Mouse (Mus musculus) megakaryocyte, embryonic 14.5 days (primary cell): ENCODE measurements at regions not wholly inside any gene's neighbourhood (a gene's known extent, or its start where the extent isn't known, plus 50 kb on each side); places are given as distances from the start of the nearest gene placed in this dataset.

Experiments
- H3K27me3 ChIP-seq: replicated peaks from 2 replicates; pipeline ENCODE3; 2012; ENCODE audit warnings: inconsistent platforms
- H3K36me3 ChIP-seq: replicated peaks from 2 replicates; pipeline ENCODE3; 2012; ENCODE audit warnings: low read length, inconsistent platforms, mixed read lengths
- H3K4me1 ChIP-seq: 2 replicates; pipeline ENCODE4 v1.6.1; 2012; ENCODE audit warnings: inconsistent platforms
- H3K4me3 ChIP-seq: replicated peaks from 2 replicates; pipeline ENCODE3; 2012; ENCODE audit warnings: moderate library complexity, mild to moderate bottlenecking, inconsistent platforms
- H3K9me3 ChIP-seq: 2 replicates; pipeline ENCODE4 v1.6.1; 2012; ENCODE audit warnings: inconsistent platforms
- FLI1 ChIP-seq: IDR thresholded peaks from 2 replicates; pipeline ENCODE4 v1.6.1; 2012; ENCODE audit warnings: low read length, inconsistent platforms, mixed read lengths
- GATA1 ChIP-seq: IDR thresholded peaks from 3 replicates; pipeline ENCODE4 v1.6.1; 2012; ENCODE audit warnings: mixed read lengths, low read length, inconsistent platforms, borderline replicate concordance

- no peak for TF ChIP-seq FLI1
- no peak for TF ChIP-seq GATA1
- Histone ChIP-seq H3K4me3 (no peak overlapping the region), H3K27me3 (no peaks in the 10 kb centered on the region), H3K4me1 (no peaks in the 10 kb centered on the region), H3K36me3 (no peaks in the 10 kb centered on the region), H3K9me3 (no peaks in the 10 kb centered on the region)
These were observed 53.8 kb downstream of the Ch25h start for GRCm38 (mm10) chr19:34421171-34421570.

- Histone ChIP-seq H3K9me3 (no peaks in the 10 kb centered on the region), H3K36me3 (no peaks in the 10 kb centered on the region), H3K4me3 (no peak overlapping the region), H3K4me1 (no peaks in the 10 kb centered on the region), H3K27me3 (no peaks in the 10 kb centered on the region)
- TF ChIP-seq GATA1: no peak
- TF ChIP-seq FLI1: no peak
These were observed 54.6 kb downstream of the Ch25h start for GRCm38 (mm10) chr19:34420293-34420792.

GRCm38 (mm10) chr19:34407176-34407575 is 67.8 kb downstream of the Ch25h start:
- Histone ChIP-seq H3K4me3 (no peak overlapping the region), H3K9me3 (peaks cover 3% of the 10 kb centered on the region), H3K36me3 (no peaks in the 10 kb centered on the region), H3K27me3 (peaks cover 3% of the 10 kb centered on the region), H3K4me1 (no peaks in the 10 kb centered on the region; the same call in 1 of the 2 replicates)
- TF ChIP-seq GATA1 (no peak), FLI1 (no peak)

- Histone ChIP-seq H3K4me1 (no peaks in the 10 kb centered on the region; the same call in 1 of the 2 replicates), H3K4me3 (no peak overlapping the region), H3K9me3 (peaks cover 3% of the 10 kb centered on the region), H3K36me3 (no peaks in the 10 kb centered on the region), H3K27me3 (peaks cover 3% of the 10 kb centered on the region)
- TF ChIP-seq GATA1: no peak
These were observed 68.3 kb downstream of the Ch25h start for GRCm38 (mm10) chr19:34406710-34407109.

GRCm38 (mm10) chr19:34396276-34396675 is 78.7 kb downstream of the Ch25h start:
- no peak for TF ChIP-seq FLI1
- no peak for TF ChIP-seq GATA1
- peaks cover 9% of the 10 kb centered on the region; the same call in 1 of the 2 replicates for H3K4me1 ChIP-seq
- H3K36me3 ChIP-seq: no peaks in the 10 kb centered on the region
- H3K4me3 ChIP-seq: no peak overlapping the region
- H3K27me3 ChIP-seq: no peaks in the 10 kb centered on the region
- no peaks in the 10 kb centered on the region for H3K9me3 ChIP-seq

GRCm38 (mm10) chr19:34389940-34390339 is 85.0 kb downstream of the Ch25h start:
- no peaks in the 10 kb centered on the region for H3K9me3 ChIP-seq
- no peaks in the 10 kb centered on the region for H3K36me3 ChIP-seq
- H3K27me3 ChIP-seq: peaks cover 10% of the 10 kb centered on the region
- H3K4me3 ChIP-seq: peak overlapping the region; percentile 17
- no peak for TF ChIP-seq FLI1
- no peak for TF ChIP-seq GATA1
- H3K4me1 ChIP-seq: peaks cover 8% of the 10 kb centered on the region

- Histone ChIP-seq H3K4me1 (peaks cover 9% of the 10 kb centered on the region), H3K27me3 (peaks cover 4% of the 10 kb centered on the region), H3K9me3 (no peaks in the 10 kb centered on the region), H3K4me3 (no peak overlapping the region), H3K36me3 (no peaks in the 10 kb centered on the region)
- TF ChIP-seq FLI1 (no peak), GATA1 (no peak)
These were observed 92.1 kb downstream of the Fas start for GRCm38 (mm10) chr19:34382551-34382950.
